Mouse (Mus musculus) liver, postnatal 0 days (tissue): Measurements from ENCODE around the gene Gm49368.

ENCODE experiments used
- CTCF ChIP-seq: sonication (generic); IDR thresholded peaks from 2 replicates; pipeline ENCODE4 v1.5.1; 2016; ENCODE audit warnings: antibody characterized with exemption, low read depth
- EP300 ChIP-seq: IDR thresholded peaks from 2 replicates; pipeline ENCODE4 v1.6.1; 2016; ENCODE audit warnings: antibody characterized with exemption, low read depth, mild to moderate bottlenecking

- TF ChIP-seq CTCF (no peak), EP300 (no peak)
Measured at GRCm38 (mm10) chr7:128132148-128132547, 69.7 kb downstream of the Gm49368 start.
